Mouse (Mus musculus) liver, embryonic 14.5 days (tissue): Measurements from ENCODE around the gene Zc3h4. TPM values are rescaled to one million over a fixed set of nuclear protein-coding genes. Genes with fewer than 3 reads are reported as not detected.

ENCODE experiments used
- ATAC-seq: fragments of 200-750 bp; cut with Nextera tagmentation; 2 replicates; pipeline ENCODE4 v1.8.0; 2017; ENCODE audit warnings: moderate number of reproducible peaks, mild to moderate bottlenecking, moderate library complexity; ENCODE audit not compliant: insufficient read depth
- DNase-seq, 3 experiments: peaks; one replicate each; pipeline ENCODE4 v3.0.0-alpha.2; 2012 to 2013; ENCODE audit warnings: low read depth in 3 of 3, low spot score in 3 of 3
- H3K27ac ChIP-seq: fragments of 300-500 bp; sonication (generic); 2 replicates; pipeline ENCODE4 v1.5.1; 2014; ENCODE audit warnings: moderate library complexity, mild to moderate bottlenecking, control low read depth, inconsistent platforms
- H3K27me3 ChIP-seq: fragments of 300-500 bp; sonication (generic); 2 replicates; pipeline ENCODE4 v1.6.1; 2014; ENCODE audit warnings: mild to moderate bottlenecking, low read length, moderate library complexity; ENCODE audit not compliant: control insufficient read depth, insufficient read depth
- H3K36me3 ChIP-seq: fragments of 300-500 bp; sonication (generic); replicated peaks from 2 replicates; pipeline ENCODE4 v1.6.1; 2014; ENCODE audit warnings: low read depth; ENCODE audit not compliant: control insufficient read depth, insufficient read depth
- H3K4me1 ChIP-seq, 2 experiments: fragments of 200-500 bp in 1 of 2; fragments of 300-500 bp in 1 of 2; sonication (generic) in 1 of 2; replicated peaks; 2 replicates each; pipeline ENCODE4 v1.6.1; 2012 to 2014; ENCODE audit warnings: antibody characterized with exemption in 1 of 2, inconsistent platforms in 1 of 2, low read length in 1 of 2; ENCODE audit not compliant: control insufficient read depth in 2 of 2, insufficient read depth in 2 of 2
- H3K4me2 ChIP-seq: fragments of 300-500 bp; sonication (generic); 2 replicates; pipeline ENCODE4 v1.6.1; 2014; ENCODE audit warnings: low read depth, mild to moderate bottlenecking, control low read depth, moderate library complexity
- H3K4me3 ChIP-seq, 2 experiments: fragments of 200-500 bp in 1 of 2; fragments of 300-500 bp in 1 of 2; sonication (generic) in 1 of 2; 2 replicates each; pipeline ENCODE4 v1.5.1; 2012 to 2014; ENCODE audit warnings: low read depth in 2 of 2, low read length in 2 of 2, mild to moderate bottlenecking in 2 of 2, control low read depth in 1 of 2, inconsistent platforms in 1 of 2, moderate library complexity in 1 of 2; ENCODE audit not compliant: insufficient read depth in 1 of 2
- H3K9ac ChIP-seq: fragments of 300-500 bp; sonication (generic); replicated peaks from 2 replicates; pipeline ENCODE4 v1.6.1; 2014; ENCODE audit warnings: mild to moderate bottlenecking, control low read depth, moderate library complexity
- H3K9me3 ChIP-seq: fragments of 300-500 bp; sonication (generic); 2 replicates; pipeline ENCODE4 v1.6.1; 2016; ENCODE audit warnings: low read length, mixed read lengths; ENCODE audit not compliant: control insufficient read depth
- CTCF ChIP-seq: IDR thresholded peaks from 2 replicates; pipeline ENCODE4 v1.5.1; 2016; ENCODE audit warnings: antibody characterized with exemption, low read depth, control low read depth
- EP300 ChIP-seq: IDR thresholded peaks from 2 replicates; pipeline ENCODE4 v1.6.1; 2016; ENCODE audit warnings: antibody characterized with exemption, low read depth
- WGBS: fragments of 180-500 bp; shearing (Covaris S2); extraction: QIAGEN DNeasy Blood & Tissue Kit; methylation state at CpG from one replicate; pipeline ENCODE4 v1.1.7; 2014; ENCODE audit not compliant: insufficient replicate concordance; 5-methylcytosine and 5-hydroxymethylcytosine counted together
- polyA plus RNA-seq, 2 experiments: library from polyadenylated mRNA; depleted of rRNA in 1 of 2; stranded (reverse) in 1 of 2; unstranded in 1 of 2; fragments of >200 nt; fragmentation: Nextera tagmentation in 1 of 2; extraction: Ambion mirVana in 1 of 2; gene quantifications; 2 replicates each; pipeline versions ENCODE4 v1.2.1 to v1.2.3; 2012 to 2014

Zc3h4 gene
- polyA plus RNA-seq, 2 experiments = 6.0 to 15.2 TPM

GRCm38 (mm10) chr7:16404315-16405072, 3.8 kb downstream of the Zc3h4 start:
- ATAC-seq = no peak
- peak overlapping the region; percentile 31 to 47 for H3K4me3 ChIP-seq

GRCm38 (mm10) chr7:16405073-16405455, 4.4 kb downstream of the Zc3h4 start:
- TF ChIP-seq EP300 = no peak
- TF ChIP-seq CTCF = no peak
- no peak for DNase-seq
- 6% methylated on average over 2 of the region's 2 CpGs for WGBS
- Histone ChIP-seq H3K4me3 (peak overlapping the region; percentile 31 to 47), H3K4me1 (peaks cover 45 to 46% of the 10 kb centered on the region in 2 experiments), H3K27ac (peak overlapping the region; percentile 97), H3K27me3 (no peaks in the 10 kb centered on the region), H3K4me2 (peak overlapping the region; percentile 98), H3K9me3 (no peaks in the 10 kb centered on the region), H3K9ac (peak overlapping the region; percentile 77), H3K36me3 (peaks cover 13% of the 10 kb centered on the region)
- ATAC-seq = no peak

More at GRCm38 (mm10) chr7:16404315-16405072, 3.8 kb downstream of the Zc3h4 start:
- Histone ChIP-seq H3K27ac (peak overlapping the region; percentile 97), H3K27me3 (no peaks in the 10 kb centered on the region), H3K9me3 (no peaks in the 10 kb centered on the region), H3K36me3 (peaks cover 13% of the 10 kb centered on the region), H3K9ac (peak overlapping the region; percentile 77), H3K4me2 (peak overlapping the region; percentile 98), H3K4me1 (peaks cover 45 to 46% of the 10 kb centered on the region in 2 experiments)
- WGBS = 66% methylated on average over 3 of the region's 3 CpGs
- TF ChIP-seq EP300 (no peak), CTCF (no peak)
- no peak for DNase-seq

GRCm38 (mm10) chr7:16405516-16406351, 5.0 kb downstream of the Zc3h4 start:
- DNase-seq (peak; percentile 81 to 89 (median 82)), ATAC-seq (peak; percentile 71)
- H3K36me3 ChIP-seq = peaks cover 17% of the 10 kb centered on the region
- no peaks in the 10 kb centered on the region for H3K9me3 ChIP-seq
- peak overlapping the region; percentile 77 for H3K9ac ChIP-seq
- H3K27ac ChIP-seq = peak overlapping the region; percentile 97
- peaks cover 45 to 46% of the 10 kb centered on the region in 2 experiments for H3K4me1 ChIP-seq
- peak overlapping the region; percentile 47 to 54 for H3K4me3 ChIP-seq
- no peaks in the 10 kb centered on the region for H3K27me3 ChIP-seq
- TF ChIP-seq CTCF (no peak), EP300 (peak; percentile 68)
- peak overlapping the region; percentile 98 for H3K4me2 ChIP-seq
- 7% methylated on average over 11 of the region's 11 CpGs for WGBS

- Histone ChIP-seq H3K36me3 (peaks cover 23% of the 10 kb centered on the region), H3K9me3 (no peaks in the 10 kb centered on the region), H3K9ac (peak overlapping the region; percentile 44), H3K27ac (peak overlapping the region; percentile 73), H3K4me2 (peak overlapping the region; percentile 98), H3K27me3 (no peaks in the 10 kb centered on the region), H3K4me1 (peaks cover 52 to 56% of the 10 kb centered on the region in 2 experiments), H3K4me3 (no peak overlapping the region)
- 84% methylated on average over 3 of the region's 3 CpGs for WGBS
- ATAC-seq (no peak), DNase-seq (no peak)
- TF ChIP-seq CTCF = no peak
- TF ChIP-seq EP300 = no peak
These were observed 6.3 kb downstream of the Zc3h4 start for GRCm38 (mm10) chr7:16406978-16407377.

- Histone ChIP-seq H3K27me3 (no peaks in the 10 kb centered on the region), H3K4me1 (peaks cover 40 to 43% of the 10 kb centered on the region in 2 experiments), H3K4me3 (no peak overlapping the region), H3K4me2 (no peak overlapping the region), H3K9ac (no peak overlapping the region), H3K36me3 (peaks cover 23% of the 10 kb centered on the region), H3K9me3 (no peaks in the 10 kb centered on the region), H3K27ac (peak overlapping the region; percentile 87)
- TF ChIP-seq EP300 (no peak), CTCF (no peak)
- no peak for DNase-seq
- no peak for ATAC-seq
- 81% methylated on average over 5 of the region's 5 CpGs for WGBS
These were observed 10.4 kb downstream of the Zc3h4 start for GRCm38 (mm10) chr7:16411100-16411499.
